Mouse (Mus musculus) small intestine, adult 2 months (tissue): Measurements from ENCODE around the gene Slc25a17.

ENCODE experiments used
- CTCF ChIP-seq: fragments of 200-500 bp; IDR thresholded peaks from 2 replicates; pipeline ENCODE4 v1.5.1; 2012; ENCODE audit warnings: low read depth, mild to moderate bottlenecking, control low read depth, inconsistent platforms, low read length, moderate library complexity, mixed read lengths; ENCODE audit not compliant: insufficient replicate concordance, insufficient read length; ENCODE audit errors: extremely low read depth
- POLR2A ChIP-seq: fragments of 200-500 bp; IDR thresholded peaks from 2 replicates; pipeline ENCODE4 v1.6.1; 2012; ENCODE audit warnings: low read depth, mild to moderate bottlenecking, control low read depth, inconsistent platforms, low read length, moderate library complexity

DNA sequence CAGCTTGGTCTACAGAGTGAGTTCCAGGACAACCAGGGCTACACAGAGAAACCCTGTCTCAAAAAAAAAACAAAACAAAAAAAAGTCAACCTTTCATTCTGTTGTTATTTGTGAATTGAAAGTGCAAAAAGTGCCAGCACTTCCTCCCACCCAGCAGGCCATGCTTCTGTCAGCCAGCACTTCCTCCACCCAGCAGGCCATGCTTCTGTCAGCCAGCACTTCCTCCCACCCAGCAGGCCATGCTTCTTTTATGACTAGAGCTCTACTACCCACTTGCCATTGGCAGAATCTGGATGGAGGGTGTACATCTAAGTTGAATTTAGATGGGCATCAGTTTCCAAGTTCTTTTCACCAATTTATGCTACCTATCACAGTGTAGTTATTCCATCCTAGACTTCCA is 32.4 kb upstream of the Slc25a17 start:
- TF ChIP-seq CTCF: no peak
- TF ChIP-seq POLR2A: no peak
